Mouse (Mus musculus) intestine, embryonic 14.5 days (tissue): ENCODE data around the gene Cdk19. TPM values are rescaled to one million over a fixed set of nuclear protein-coding genes. Genes with fewer than 3 reads are reported as not detected.
"Not testable (repeated sequence)": the region's sequence is repeated elsewhere in the genome, so short reads cannot be mapped to it uniquely, and the experiment has no call there.

ENCODE experiments used
- ATAC-seq: fragments of 200-750 bp; cut with Nextera tagmentation; replicated peaks from 2 replicates; pipeline ENCODE4 v1.8.0; 2017; ENCODE audit warnings: low read depth, moderate number of reproducible peaks, moderate TSS enrichment, moderate library complexity; ENCODE audit not compliant: low FRiP score, low TSS enrichment
- DNase-seq: peaks from one replicate; pipeline ENCODE4 v3.0.0-alpha.2; 2018; ENCODE audit warnings: low spot score
- H3K27ac ChIP-seq: fragments of 300-500 bp; sonication (generic); 2 replicates; pipeline ENCODE4 v1.5.1; 2014; ENCODE audit warnings: low read depth, mild to moderate bottlenecking, control low read depth
- H3K27me3 ChIP-seq: fragments of 300-500 bp; sonication (generic); replicated peaks from 2 replicates; pipeline ENCODE4 v1.6.1; 2014; ENCODE audit warnings: low read length, control low read depth; ENCODE audit not compliant: control insufficient read depth, insufficient read depth
- H3K36me3 ChIP-seq: fragments of 300-500 bp; sonication (generic); 2 replicates; pipeline ENCODE4 v1.6.1; 2014; ENCODE audit warnings: low read length, control low read depth; ENCODE audit not compliant: control insufficient read depth, insufficient read depth
- H3K4me1 ChIP-seq: fragments of 300-500 bp; sonication (generic); replicated peaks from 2 replicates; pipeline ENCODE4 v1.6.1; 2014; ENCODE audit warnings: low read length, control low read depth, mixed read lengths; ENCODE audit not compliant: control insufficient read depth, insufficient read depth
- H3K4me2 ChIP-seq: fragments of 300-500 bp; sonication (generic); 2 replicates; pipeline ENCODE4 v1.6.1; 2014; ENCODE audit warnings: low read length
- H3K4me3 ChIP-seq: fragments of 300-500 bp; sonication (generic); 2 replicates; pipeline ENCODE4 v1.5.1; 2014; ENCODE audit warnings: low read depth, low read length, control low read depth, mixed read lengths
- H3K9ac ChIP-seq: fragments of 300-500 bp; sonication (generic); 2 replicates; pipeline ENCODE4 v1.6.1; 2014; ENCODE audit warnings: mild to moderate bottlenecking, low read length
- H3K9me3 ChIP-seq: fragments of 300-500 bp; sonication (generic); 2 replicates; pipeline ENCODE4 v1.6.1; 2016; ENCODE audit warnings: low read length, control low read depth; ENCODE audit not compliant: control insufficient read depth
- WGBS: fragments of 180-500 bp; shearing (Covaris S2); extraction: QIAGEN DNeasy Blood & Tissue Kit; methylation state at CpG from one replicate; pipeline ENCODE4 v1.1.7; 2014; 5-methylcytosine and 5-hydroxymethylcytosine counted together
- polyA plus RNA-seq: library from polyadenylated mRNA; unstranded; fragments of >200 nt; fragmentation: Nextera tagmentation; extraction: Ambion mirVana; gene quantifications from 2 replicates; pipeline ENCODE4 v1.2.1, GENCODE M21; 2014

Gene Cdk19
- polyA plus RNA-seq, 1 experiment from 2014 or later, result 8.7 TPM

- Histone ChIP-seq H3K4me3 (no peak overlapping the region), H3K9me3 (no peaks in the 10 kb centered on the region), H3K9ac (no peak overlapping the region), H3K4me1 (peaks cover 10% of the 10 kb centered on the region), H3K27ac (no peak overlapping the region), H3K36me3 (no peaks in the 10 kb centered on the region), H3K4me2 (no peak overlapping the region), H3K27me3 (no peaks in the 10 kb centered on the region)
- 62% methylated on average over 2 of the region's 2 CpGs for WGBS
- DNase-seq, result no peak
- ATAC-seq, result no peak
Measured at GRCm38 (mm10) chr10:40420703-40421102, 81.3 kb downstream of the Cdk19 start.

GRCm38 (mm10) chr10:40421724-40422123 is 82.4 kb downstream of the Cdk19 start:
- Histone ChIP-seq H3K4me3 (no peak overlapping the region), H3K36me3 (no peaks in the 10 kb centered on the region), H3K9ac (no peak overlapping the region), H3K27me3 (no peaks in the 10 kb centered on the region), H3K9me3 (no peaks in the 10 kb centered on the region), H3K4me2 (no peak overlapping the region), H3K4me1 (peaks cover 13% of the 10 kb centered on the region), H3K27ac (no peak overlapping the region)
- WGBS, result 94% methylated on average over 2 of the region's 2 CpGs
- DNase-seq (no peak), ATAC-seq (no peak)

DNA sequence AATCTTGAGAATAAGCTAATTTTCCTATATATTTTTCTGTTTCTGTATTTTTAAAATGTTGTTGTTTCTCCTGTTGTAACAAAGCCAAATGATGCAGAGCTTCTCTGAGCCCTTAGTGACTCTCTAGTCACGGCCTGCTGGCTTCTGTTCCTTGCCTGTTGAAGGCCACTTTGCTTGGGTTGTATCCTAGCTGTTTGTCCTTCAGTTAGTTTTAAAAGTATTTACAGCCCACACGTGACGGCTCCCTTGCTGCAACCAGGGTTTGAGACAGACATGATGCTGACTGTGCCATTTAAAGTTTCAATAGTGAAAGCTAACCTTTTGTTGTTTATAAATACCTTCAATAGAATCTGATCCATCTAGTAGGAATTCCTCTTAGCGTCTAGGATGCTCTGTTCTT is 83.3 kb downstream of the Cdk19 start:
- Histone ChIP-seq H3K27ac (no peak overlapping the region), H3K9me3 (no peaks in the 10 kb centered on the region), H3K4me2 (no peak overlapping the region), H3K27me3 (no peaks in the 10 kb centered on the region), H3K36me3 (no peaks in the 10 kb centered on the region), H3K9ac (no peak overlapping the region), H3K4me3 (no peak overlapping the region), H3K4me1 (peaks cover 10% of the 10 kb centered on the region)
- ATAC-seq (no peak), DNase-seq (no peak)
- WGBS, result 39% methylated on average over 4 of the region's 4 CpGs

DNA sequence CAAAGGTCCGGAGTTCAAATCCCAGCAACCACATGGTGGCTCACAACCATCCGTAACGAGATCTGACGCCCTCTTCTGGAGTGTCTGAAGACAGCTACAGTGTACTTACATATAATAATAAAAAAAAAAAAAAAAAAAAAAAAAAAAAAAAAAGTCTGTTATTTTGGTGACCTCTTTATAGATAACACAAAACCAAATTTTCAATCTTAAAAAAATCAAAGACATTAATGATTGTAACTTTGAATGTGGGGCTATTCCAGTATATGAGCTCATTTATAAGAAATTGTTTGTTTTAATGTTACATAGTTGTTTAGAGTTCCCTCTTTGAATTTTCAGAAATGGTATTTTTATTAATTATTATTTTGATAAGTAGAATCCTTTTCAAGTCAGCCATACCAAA is 85.1 kb downstream of the Cdk19 start:
- H3K9ac ChIP-seq, H3K9me3 ChIP-seq, ATAC-seq, H3K36me3 ChIP-seq, H3K4me2 ChIP-seq, H3K4me1 ChIP-seq, H3K27ac ChIP-seq, DNase-seq, H3K4me3 ChIP-seq, H3K27me3 ChIP-seq: not testable (repeated sequence)
- WGBS, result 80% methylated on average over 3 of the region's 4 CpGs

DNA sequence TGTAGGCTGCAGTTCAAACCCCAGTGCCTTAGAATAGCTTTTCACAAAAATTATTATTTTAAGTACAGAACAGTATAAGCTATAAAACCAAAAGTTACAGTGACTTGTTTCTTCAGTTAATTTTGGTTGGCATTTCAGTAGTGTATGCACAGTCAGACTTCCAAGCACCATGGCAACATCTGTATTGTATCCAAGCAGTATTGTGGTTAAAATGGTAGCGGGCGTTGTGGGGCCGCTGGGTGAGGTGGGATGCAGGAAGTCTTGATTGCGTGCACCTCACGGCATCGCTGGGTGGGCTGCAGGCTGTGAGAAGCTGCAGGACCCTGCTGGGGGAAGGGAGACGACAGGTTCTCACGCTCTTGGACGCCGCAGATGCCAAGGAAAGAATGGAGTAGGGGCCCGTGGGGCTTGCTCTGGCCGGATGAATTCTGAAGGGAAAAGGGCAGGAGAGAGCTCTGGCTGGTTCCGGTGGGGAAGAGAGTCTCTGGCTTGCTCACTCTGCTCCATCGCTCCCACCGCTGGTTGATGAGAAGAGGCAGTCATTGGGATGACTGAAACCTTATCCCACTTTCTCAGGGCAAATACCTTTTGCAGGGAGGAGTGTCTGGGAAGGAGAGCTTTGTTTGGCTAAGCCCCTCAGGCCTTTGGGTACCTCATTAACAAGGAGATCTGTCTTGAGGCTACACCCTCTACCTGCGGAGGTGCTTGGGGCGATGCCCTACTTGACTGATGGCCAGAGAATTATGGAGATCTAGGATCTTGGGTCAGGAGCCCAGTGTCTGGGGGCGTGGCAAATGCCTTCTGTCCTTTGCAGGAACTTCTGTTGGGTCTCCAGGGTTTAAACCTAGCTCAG is 86.1 kb downstream of the Cdk19 start:
- 24% methylated on average over 18 of the region's 18 CpGs for WGBS

GRCm38 (mm10) chr10:40426096-40426450 is 86.7 kb downstream of the Cdk19 start:
- Histone ChIP-seq H3K9me3 (no peaks in the 10 kb centered on the region), H3K4me1 (peaks cover 9% of the 10 kb centered on the region), H3K36me3 (no peaks in the 10 kb centered on the region), H3K4me2 (no peak overlapping the region), H3K27me3 (no peaks in the 10 kb centered on the region), H3K9ac (no peak overlapping the region), H3K27ac (no peak overlapping the region), H3K4me3 (no peak overlapping the region)
- WGBS, result 51% methylated on average over 6 of the region's 6 CpGs
- ATAC-seq (no peak), DNase-seq (no peak)

More for the DNA sequence above, 86.1 kb downstream of the Cdk19 start:
- Histone ChIP-seq H3K4me2 (peak overlapping the region; percentile 43), H3K27me3 (no peaks in the 10 kb centered on the region), H3K9ac (peak overlapping the region; percentile 22; the same call in 1 of the 2 replicates), H3K27ac (no peak overlapping the region), H3K4me3 (0 out of 2 replicates have a peak overlapping the region, but pooled peaks have one; percentile 4), H3K36me3 (no peaks in the 10 kb centered on the region), H3K9me3 (no peaks in the 10 kb centered on the region), H3K4me1 (peaks cover 9% of the 10 kb centered on the region)
- ATAC-seq, result no peak
- DNase-seq, result no peak

- Histone ChIP-seq H3K9me3 (no peaks in the 10 kb centered on the region), H3K27ac (no peak overlapping the region), H3K36me3 (no peaks in the 10 kb centered on the region), H3K27me3 (no peaks in the 10 kb centered on the region), H3K4me1 (peaks cover 9% of the 10 kb centered on the region), H3K4me2 (no peak overlapping the region), H3K9ac (no peak overlapping the region), H3K4me3 (no peak overlapping the region)
- no peak for DNase-seq
- ATAC-seq, result no peak
- 68% methylated on average over 6 of the region's 6 CpGs for WGBS
Measured at GRCm38 (mm10) chr10:40428633-40429032, 89.3 kb downstream of the Cdk19 start.

DNA sequence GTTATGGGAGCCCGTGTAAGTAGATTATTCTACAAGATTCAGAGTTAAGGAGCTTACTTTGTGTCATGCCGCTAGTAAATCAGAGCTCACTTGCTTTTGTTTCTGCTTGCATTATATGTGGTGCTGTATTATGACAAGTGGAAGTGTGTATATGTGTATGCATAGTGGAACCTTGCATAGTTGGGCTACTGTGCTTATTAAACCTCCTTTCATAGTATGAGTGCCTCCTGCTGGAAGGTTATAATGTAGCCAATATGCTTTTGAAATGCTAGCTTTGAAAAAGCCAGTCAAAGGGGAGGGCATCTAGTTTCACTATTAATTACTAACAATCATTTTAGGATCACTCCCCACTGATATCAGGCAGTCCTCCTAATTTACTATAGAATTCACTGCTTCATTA is 89.7 kb downstream of the Cdk19 start:
- 77% methylated on average over 2 of the region's 2 CpGs for WGBS

DNA sequence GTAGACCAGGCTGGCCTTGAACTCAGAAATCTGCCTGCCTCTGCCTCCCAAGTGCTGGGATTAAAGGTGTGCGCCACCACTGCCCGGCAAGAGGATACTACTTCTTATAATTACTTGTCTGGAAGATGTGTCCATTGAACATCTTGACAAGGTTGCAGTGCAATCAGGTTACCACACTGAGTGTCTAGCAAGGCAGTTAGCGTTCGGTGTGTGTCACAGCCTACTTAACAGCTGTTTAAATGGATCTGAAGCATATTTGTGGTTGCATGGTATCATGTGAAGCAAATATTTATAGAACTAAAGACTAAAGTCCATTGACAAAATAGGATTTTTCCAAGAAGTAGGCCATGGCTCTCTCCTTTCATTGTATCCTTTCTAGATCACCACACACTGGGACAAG is 90.8 kb downstream of the Cdk19 start:
- Histone ChIP-seq H3K4me2 (no peak overlapping the region), H3K27me3 (no peaks in the 10 kb centered on the region), H3K4me3 (no peak overlapping the region), H3K9me3 (no peaks in the 10 kb centered on the region), H3K4me1 (peaks cover 7% of the 10 kb centered on the region), H3K36me3 (no peaks in the 10 kb centered on the region), H3K9ac (no peak overlapping the region), H3K27ac (no peak overlapping the region)
- no peak for DNase-seq
- WGBS, result 97% methylated on average over 4 of the region's 4 CpGs
- ATAC-seq, result no peak

More for the DNA sequence above, 89.7 kb downstream of the Cdk19 start:
- H3K9ac ChIP-seq, result no peak overlapping the region
- H3K27ac ChIP-seq, result no peak overlapping the region
- H3K27me3 ChIP-seq, result no peaks in the 10 kb centered on the region
- H3K4me3 ChIP-seq, result no peak overlapping the region
- H3K36me3 ChIP-seq, result no peaks in the 10 kb centered on the region
- no peak overlapping the region for H3K4me2 ChIP-seq
- ATAC-seq (no peak), DNase-seq (no peak)
- no peaks in the 10 kb centered on the region for H3K9me3 ChIP-seq
- H3K4me1 ChIP-seq, result peaks cover 9% of the 10 kb centered on the region
